Mouse (Mus musculus) hindbrain, embryonic 11.5 days (tissue): ENCODE data around the gene Fgf11. TPM values are rescaled to one million over a fixed set of nuclear protein-coding genes. Genes with fewer than 3 reads are reported as not detected.

Source experiments
- ATAC-seq: fragments of 200-750 bp; cut with Nextera tagmentation; 2 replicates; pipeline ENCODE4 v1.8.0; 2017; ENCODE audit warnings: mild to moderate bottlenecking, moderate TSS enrichment, moderate library complexity; ENCODE audit not compliant: low FRiP score
- DNase-seq: peaks from one replicate; pipeline ENCODE4 v3.0.0-alpha.2; 2015; ENCODE audit warnings: low spot score
- H3K27ac ChIP-seq: fragments of 300-500 bp; sonication (generic); 2 replicates; pipeline ENCODE4 v1.5.1; 2014; ENCODE audit warnings: mild to moderate bottlenecking, low read depth, low read length
- H3K27me3 ChIP-seq: fragments of 300-500 bp; sonication (generic); 2 replicates; pipeline ENCODE4 v1.6.1; 2014; ENCODE audit warnings: mild to moderate bottlenecking, low read length, moderate library complexity, mixed read lengths; ENCODE audit not compliant: control insufficient read depth, insufficient read depth
- H3K36me3 ChIP-seq: fragments of 300-500 bp; sonication (generic); 2 replicates; pipeline ENCODE4 v1.6.1; 2014; ENCODE audit warnings: mild to moderate bottlenecking, low read length, moderate library complexity, mixed read lengths; ENCODE audit not compliant: control insufficient read depth, insufficient read depth
- H3K4me1 ChIP-seq: fragments of 300-500 bp; sonication (generic); replicated peaks from 2 replicates; pipeline ENCODE4 v1.6.1; 2014; ENCODE audit warnings: low read length, mixed read lengths; ENCODE audit not compliant: control insufficient read depth, insufficient read depth
- H3K4me2 ChIP-seq: fragments of 300-500 bp; sonication (generic); replicated peaks from 2 replicates; pipeline ENCODE4 v1.6.1; 2014; ENCODE audit warnings: mild to moderate bottlenecking, low read depth, low read length
- H3K4me3 ChIP-seq: fragments of 300-500 bp; sonication (generic); 2 replicates; pipeline ENCODE4 v1.5.1; 2014; ENCODE audit warnings: low read depth, low read length
- H3K9ac ChIP-seq: fragments of 300-500 bp; sonication (generic); 2 replicates; pipeline ENCODE4 v1.6.1; 2014; ENCODE audit warnings: low read depth, low read length
- H3K9me3 ChIP-seq: fragments of 300-500 bp; sonication (generic); 2 replicates; pipeline ENCODE4 v1.6.1; 2016; ENCODE audit warnings: low read length; ENCODE audit not compliant: control insufficient read depth
- WGBS: fragments of 180-500 bp; shearing (Covaris S2); extraction: QIAGEN DNeasy Blood & Tissue Kit; methylation state at CpG from one replicate; pipeline ENCODE4 v1.1.7; 2014; 5-methylcytosine and 5-hydroxymethylcytosine counted together
- polyA plus RNA-seq: library from polyadenylated mRNA; unstranded; fragments of >200 nt; fragmentation: Nextera tagmentation; extraction: Ambion mirVana; gene quantifications from 2 replicates; pipeline ENCODE4 v1.2.1, GENCODE M21; 2014

Gene Fgf11
- polyA plus RNA-seq, 1 experiment from 2014 or later = 2.8 TPM

- DNase-seq (peak; percentile 97), ATAC-seq (peak; percentile 87)
- peaks cover 20% of the 10 kb centered on the region for H3K4me1 ChIP-seq
- no peaks in the 10 kb centered on the region for H3K9me3 ChIP-seq
- H3K4me3 ChIP-seq = peak within 1 kb of the TSS; percentile 85
- 0 out of 2 replicates have a peak, but pooled peaks cover 4% of the 10 kb centered on the region for H3K36me3 ChIP-seq
- peak within 1 kb of the TSS; percentile 92 for H3K4me2 ChIP-seq
- H3K9ac ChIP-seq = peak within 1 kb of the TSS; percentile 90
- under 1% methylated on average over 34 of the region's 34 CpGs for WGBS
- peaks cover 2% of the 10 kb centered on the region; the same call in 1 of the 2 replicates for H3K27me3 ChIP-seq
- H3K27ac ChIP-seq = peak within 1 kb of the TSS; percentile 92
Observed at GRCm38 (mm10) chr11:69837952-69838713, 36.5 kb upstream of the Fgf11 start, which contains the start of gene Tmem256. Gene Tmem256 (plus strand): TSS chr11:69838514.

DNA sequence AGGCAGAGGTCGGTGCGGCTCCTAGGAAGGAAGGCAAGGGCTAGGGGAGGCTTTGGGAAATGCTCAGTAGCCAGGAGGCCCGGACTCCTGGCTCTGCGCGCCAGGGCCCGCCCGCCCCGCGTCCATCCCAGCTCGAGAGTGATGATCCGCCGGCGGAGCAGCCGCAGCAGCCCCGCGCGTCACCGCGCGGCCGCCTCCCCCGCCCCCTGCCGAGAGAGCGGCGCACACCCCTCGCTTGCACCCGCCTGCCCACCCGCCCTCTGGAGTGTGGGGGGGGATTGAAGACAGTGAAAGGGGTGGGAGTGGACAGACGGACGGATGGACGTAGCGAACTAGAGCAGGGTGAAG is 35.9 kb upstream of the Fgf11 start, which contains the start of gene Nlgn2:
Gene Nlgn2 (minus strand): TSS at position 181 of the 348 bp plus-strand sequence.
- no peak for DNase-seq
- H3K27me3 ChIP-seq = peaks cover 2% of the 10 kb centered on the region; the same call in 1 of the 2 replicates
- peaks cover 20% of the 10 kb centered on the region for H3K4me1 ChIP-seq
- H3K4me3 ChIP-seq = peak within 1 kb of the TSS; percentile 85
- peak within 1 kb of the TSS; percentile 92 for H3K4me2 ChIP-seq
- no peaks in the 10 kb centered on the region for H3K9me3 ChIP-seq
- peaks cover 4% of the 10 kb centered on the region; the same call in 1 of the 2 replicates for H3K36me3 ChIP-seq
- no peak; the same call in 1 of the 2 replicates for ATAC-seq
- peak within 1 kb of the TSS; percentile 92 for H3K27ac ChIP-seq
- peak within 1 kb of the TSS; percentile 90 for H3K9ac ChIP-seq
- under 1% methylated on average over 30 of the region's 32 CpGs for WGBS

DNA sequence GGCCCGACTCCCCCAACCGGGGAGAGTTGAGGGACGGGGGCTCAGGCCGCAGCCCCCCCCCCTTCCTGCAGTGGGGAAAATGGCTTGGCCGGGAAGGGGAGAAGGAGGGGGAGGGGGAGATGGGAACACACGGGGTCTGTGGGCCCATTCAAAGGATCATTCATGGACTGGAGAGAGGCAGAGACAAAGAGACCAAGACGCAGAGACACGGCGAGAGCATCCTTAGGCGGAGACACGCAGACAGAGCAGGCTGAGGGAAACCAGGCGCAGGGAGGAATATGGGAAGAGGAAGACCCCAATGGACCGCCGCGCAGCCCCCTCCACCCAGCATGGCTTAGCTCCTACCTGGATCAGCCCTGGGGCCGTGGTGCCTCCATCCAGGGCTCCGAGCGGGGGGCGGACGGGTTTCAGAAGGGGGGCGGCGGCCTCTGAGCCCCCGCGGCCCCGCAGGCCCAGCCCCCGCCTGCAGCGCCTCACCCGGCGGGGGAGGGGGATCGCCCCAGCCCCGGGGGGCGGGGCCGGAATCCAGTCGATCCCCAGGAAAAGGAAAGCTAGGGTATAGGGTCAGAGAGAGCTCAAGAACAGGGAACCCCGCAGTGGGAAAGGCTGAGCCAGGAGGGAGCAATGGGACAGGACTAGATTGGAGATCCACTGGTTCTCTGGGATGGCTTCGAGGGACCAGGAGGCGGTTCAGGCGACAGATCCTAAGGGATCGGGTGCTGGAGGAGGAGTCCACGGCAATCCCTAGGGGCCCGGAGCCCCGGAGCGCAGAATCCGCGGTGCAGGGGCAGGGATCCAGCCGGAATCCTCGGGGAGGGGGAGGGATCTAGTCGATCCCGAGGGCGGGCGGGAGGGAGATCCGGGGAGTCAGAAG is 35.3 kb upstream of the Fgf11 start:
- Histone ChIP-seq H3K36me3 (peaks cover 4% of the 10 kb centered on the region; the same call in 1 of the 2 replicates), H3K4me2 (peak overlapping the region; percentile 92), H3K27me3 (peaks cover 2% of the 10 kb centered on the region; the same call in 1 of the 2 replicates), H3K4me1 (peaks cover 20% of the 10 kb centered on the region), H3K27ac (peak overlapping the region; percentile 92), H3K4me3 (peak overlapping the region; percentile 85), H3K9me3 (no peaks in the 10 kb centered on the region), H3K9ac (peak overlapping the region; percentile 90)
- DNase-seq (peak; percentile 64), ATAC-seq (peak; percentile 11)
- under 1% methylated on average over 42 of the region's 52 CpGs for WGBS

GRCm38 (mm10) chr11:69835966-69836335 is 34.3 kb upstream of the Fgf11 start:
- Histone ChIP-seq H3K9me3 (no peaks in the 10 kb centered on the region), H3K4me3 (peak overlapping the region; percentile 85), H3K27ac (peak overlapping the region; percentile 92), H3K27me3 (peaks cover 2% of the 10 kb centered on the region; the same call in 1 of the 2 replicates), H3K36me3 (peaks cover 4% of the 10 kb centered on the region; the same call in 1 of the 2 replicates), H3K4me1 (peaks cover 20% of the 10 kb centered on the region), H3K9ac (peak overlapping the region; percentile 90), H3K4me2 (peak overlapping the region; percentile 92)
- DNase-seq = peak; percentile 33
- no peak for ATAC-seq
- WGBS = 0% methylated on average over 4 of the region's 4 CpGs

DNA sequence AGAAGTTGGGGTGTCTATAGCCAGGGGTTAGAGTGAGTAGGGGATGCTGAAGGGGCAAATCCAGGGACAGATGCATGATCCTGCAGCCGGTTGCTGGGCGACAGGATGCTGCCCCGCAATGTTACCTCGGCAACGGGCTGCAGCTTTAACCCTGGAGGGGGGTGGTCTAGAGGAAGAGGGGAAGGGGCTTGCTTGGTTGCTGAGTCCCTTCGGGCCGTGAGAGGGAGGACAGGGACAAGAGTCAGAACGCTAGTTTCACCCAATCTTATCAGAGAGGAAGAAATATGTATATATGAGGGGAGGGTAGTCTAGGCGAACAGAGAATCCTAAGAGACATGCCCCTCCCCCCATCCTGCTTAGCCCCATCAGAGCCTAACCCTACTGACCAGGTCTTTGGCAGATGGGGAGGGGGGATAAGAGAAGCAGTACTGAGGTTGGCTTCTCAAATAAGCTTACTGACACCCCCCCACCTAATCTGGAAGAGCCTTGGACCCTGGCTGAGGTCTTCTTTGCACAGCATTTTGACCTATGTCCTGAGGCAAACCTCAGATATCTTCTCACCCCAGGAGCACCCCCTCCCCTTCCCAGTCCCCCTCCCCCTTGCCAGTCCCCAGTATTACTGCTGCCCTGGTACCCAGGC is 33.8 kb upstream of the Fgf11 start:
- peak overlapping the region; percentile 92 for H3K4me2 ChIP-seq
- peaks cover 20% of the 10 kb centered on the region for H3K4me1 ChIP-seq
- H3K27me3 ChIP-seq = peaks cover 2% of the 10 kb centered on the region; the same call in 1 of the 2 replicates
- peak overlapping the region; percentile 92; the same call in 1 of the 2 replicates for H3K27ac ChIP-seq
- no peaks in the 10 kb centered on the region for H3K9me3 ChIP-seq
- DNase-seq (peak; percentile 79), ATAC-seq (no peak)
- peaks cover 4% of the 10 kb centered on the region; the same call in 1 of the 2 replicates for H3K36me3 ChIP-seq
- H3K9ac ChIP-seq = peak overlapping the region; percentile 90
- H3K4me3 ChIP-seq = peak overlapping the region; percentile 85
- WGBS = 1% methylated on average over 9 of the region's 9 CpGs

- 8% methylated on average over 38 of the region's 48 CpGs for WGBS
- H3K27ac ChIP-seq = peak overlapping the region; percentile 47
- H3K9me3 ChIP-seq = no peaks in the 10 kb centered on the region
- peaks cover 2% of the 10 kb centered on the region; the same call in 1 of the 2 replicates for H3K27me3 ChIP-seq
- H3K9ac ChIP-seq = peak overlapping the region; percentile 90
- H3K4me3 ChIP-seq = peak overlapping the region; percentile 85
- peak overlapping the region; percentile 92 for H3K4me2 ChIP-seq
- H3K4me1 ChIP-seq = peaks cover 17% of the 10 kb centered on the region
- ATAC-seq (no peak), DNase-seq (peak; percentile 57)
- peaks cover 4% of the 10 kb centered on the region; the same call in 1 of the 2 replicates for H3K36me3 ChIP-seq
Observed at GRCm38 (mm10) chr11:69834001-69834549, 32.4 kb upstream of the Fgf11 start.

DNA sequence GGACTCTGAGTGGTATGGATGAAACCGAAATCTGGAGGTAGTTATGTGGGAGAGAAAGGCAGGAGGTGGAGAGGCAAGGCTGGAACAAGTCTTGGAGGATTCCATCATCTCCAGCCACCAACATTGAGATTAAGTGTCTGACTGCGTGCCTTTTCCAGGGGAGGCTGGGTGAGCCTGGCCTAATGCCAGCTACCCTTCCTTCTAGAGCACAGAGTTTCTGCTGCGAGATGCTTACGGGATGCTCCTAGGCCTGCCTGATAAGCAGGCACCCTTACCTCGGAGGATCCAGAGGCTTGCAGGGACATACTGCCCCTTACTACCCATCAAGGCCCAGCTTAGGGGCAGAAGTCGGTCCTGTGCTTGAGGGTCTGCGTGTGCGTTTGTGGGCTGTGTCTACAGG is 31.9 kb upstream of the Fgf11 start:
- DNase-seq (no peak), ATAC-seq (no peak)
- Histone ChIP-seq H3K36me3 (peaks cover 4% of the 10 kb centered on the region; the same call in 1 of the 2 replicates), H3K4me2 (peak overlapping the region; percentile 92), H3K27ac (no peak overlapping the region), H3K4me3 (peak overlapping the region; percentile 85; the same call in 1 of the 2 replicates), H3K4me1 (peaks cover 14% of the 10 kb centered on the region), H3K27me3 (peaks cover 2% of the 10 kb centered on the region; the same call in 1 of the 2 replicates), H3K9ac (peak overlapping the region; percentile 90), H3K9me3 (no peaks in the 10 kb centered on the region)
- 55% methylated on average over 8 of the region's 8 CpGs for WGBS
